Mouse (Mus musculus) thymus, adult 2 months (tissue): ENCODE data around the gene Caskin2. TPM values are rescaled to one million over a fixed set of nuclear protein-coding genes. Genes with fewer than 3 reads are reported as not detected.
A peak's percentile ranks its signal among the peaks of the same experiment; 100 is the strongest.

Experiments used
- DNase-seq: peaks from one replicate; pipeline ENCODE4 v3.0.0; 2021
- H3K27ac ChIP-seq: fragments of 200-500 bp; 2 replicates; pipeline ENCODE4 v1.5.1; 2012; ENCODE audit warnings: low read length, control low read depth; ENCODE audit not compliant: control insufficient read depth, insufficient read depth
- H3K27me3 ChIP-seq: fragments of 200-500 bp; 2 replicates; pipeline ENCODE4 v1.6.1; 2012; ENCODE audit warnings: mild to moderate bottlenecking, low read length, moderate library complexity, mixed read lengths; ENCODE audit not compliant: control insufficient read depth, insufficient read depth
- H3K36me3 ChIP-seq: fragments of 200-500 bp; 2 replicates; pipeline ENCODE4 v1.6.1; 2012; ENCODE audit warnings: mild to moderate bottlenecking, low read length, moderate library complexity; ENCODE audit not compliant: control insufficient read depth, insufficient read depth
- H3K4me1 ChIP-seq: fragments of 200-500 bp; replicated peaks from 2 replicates; pipeline ENCODE4 v1.6.1; 2012; ENCODE audit warnings: low read length; ENCODE audit not compliant: control insufficient read depth, insufficient read depth
- H3K4me3 ChIP-seq: fragments of 200-500 bp; 2 replicates; pipeline ENCODE4 v1.5.1; 2012; ENCODE audit warnings: mild to moderate bottlenecking, low read length, control low read depth, moderate library complexity; ENCODE audit not compliant: control insufficient read depth, insufficient read depth
- CTCF ChIP-seq: fragments of 200-500 bp; IDR thresholded peaks from 2 replicates; pipeline ENCODE4 v1.5.1; 2012; ENCODE audit warnings: mild to moderate bottlenecking, control low read depth, low read length, moderate library complexity, borderline replicate concordance; ENCODE audit not compliant: control insufficient read depth, poor library complexity, insufficient read depth; ENCODE audit errors: extremely low read depth
- POLR2A ChIP-seq: fragments of 200-500 bp; IDR thresholded peaks from 2 replicates; pipeline ENCODE4 v1.6.1; 2012; ENCODE audit warnings: mild to moderate bottlenecking, low read length, control low read depth, moderate library complexity; ENCODE audit not compliant: control insufficient read depth, poor library complexity, insufficient read depth; ENCODE audit errors: extremely low read depth
- WGBS: fragments of 180-500 bp; shearing (Covaris S2); methylation state at CpG from one replicate; pipeline ENCODE4 v1.1.7; 2018; 5-methylcytosine and 5-hydroxymethylcytosine counted together
- polyA plus RNA-seq: library from polyadenylated mRNA; depleted of rRNA; stranded (reverse); fragments of >200 nt; gene quantifications from 2 replicates; pipeline ENCODE4 v1.2.3, GENCODE M21; 2012

Caskin2 gene
- polyA plus RNA-seq, 1 experiment: 15.4 TPM

DNA sequence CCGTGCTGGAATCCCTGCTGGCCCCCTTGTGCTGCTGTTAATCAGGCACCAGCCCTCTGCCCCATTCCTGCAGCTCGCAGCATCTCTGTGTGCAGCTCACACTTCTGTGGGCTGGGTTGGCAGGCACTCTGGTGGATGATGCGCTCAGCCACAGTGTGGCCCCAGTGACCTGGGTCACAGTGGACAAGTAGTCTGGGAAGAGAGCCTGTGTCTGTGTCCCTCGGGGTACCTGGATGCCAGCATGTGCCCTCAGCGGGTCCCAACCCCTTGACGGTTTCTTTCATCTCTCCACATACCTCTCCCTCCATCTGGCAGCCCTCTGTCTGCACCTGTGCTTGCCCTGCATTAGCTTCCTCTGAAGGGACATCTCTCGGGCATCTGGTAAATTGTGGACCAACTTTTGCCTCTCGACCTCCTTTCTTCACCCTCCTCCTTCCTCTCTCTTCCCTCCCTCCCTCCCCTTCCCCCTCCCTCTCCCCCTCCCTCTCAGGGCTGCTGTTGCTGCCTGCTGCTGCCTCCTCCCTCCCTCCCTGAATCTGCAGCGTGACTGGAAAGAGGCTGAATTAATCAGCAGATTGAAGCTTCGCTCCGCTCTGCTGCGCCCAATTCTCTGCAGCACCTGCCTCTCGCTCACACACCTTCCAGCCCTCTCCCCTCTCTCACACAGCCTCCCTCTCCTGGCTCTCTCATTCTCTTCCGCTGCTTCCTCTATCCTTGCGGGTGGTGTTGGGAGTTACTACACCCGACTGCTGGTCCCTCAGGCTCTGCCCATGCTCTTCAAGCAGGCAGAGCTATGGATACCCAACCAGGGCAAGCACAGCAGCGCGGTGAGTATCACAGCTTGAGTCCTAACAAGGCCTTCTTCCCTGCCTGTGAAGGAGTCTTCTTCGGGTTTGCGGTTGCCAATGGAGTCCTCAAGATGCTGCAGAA is 33.0 kb downstream of the Caskin2 start:
- TF ChIP-seq POLR2A (no peak), CTCF (no peak)
- peaks cover 25% of the 10 kb centered on the region for H3K4me1 ChIP-seq
- H3K27ac ChIP-seq: no peak overlapping the region
- 64% methylated on average over 20 of the region's 20 CpGs for WGBS
- no peaks in the 10 kb centered on the region for H3K36me3 ChIP-seq
- no peak overlapping the region for H3K4me3 ChIP-seq
- no peaks in the 10 kb centered on the region for H3K27me3 ChIP-seq
- DNase-seq: no peak

DNA sequence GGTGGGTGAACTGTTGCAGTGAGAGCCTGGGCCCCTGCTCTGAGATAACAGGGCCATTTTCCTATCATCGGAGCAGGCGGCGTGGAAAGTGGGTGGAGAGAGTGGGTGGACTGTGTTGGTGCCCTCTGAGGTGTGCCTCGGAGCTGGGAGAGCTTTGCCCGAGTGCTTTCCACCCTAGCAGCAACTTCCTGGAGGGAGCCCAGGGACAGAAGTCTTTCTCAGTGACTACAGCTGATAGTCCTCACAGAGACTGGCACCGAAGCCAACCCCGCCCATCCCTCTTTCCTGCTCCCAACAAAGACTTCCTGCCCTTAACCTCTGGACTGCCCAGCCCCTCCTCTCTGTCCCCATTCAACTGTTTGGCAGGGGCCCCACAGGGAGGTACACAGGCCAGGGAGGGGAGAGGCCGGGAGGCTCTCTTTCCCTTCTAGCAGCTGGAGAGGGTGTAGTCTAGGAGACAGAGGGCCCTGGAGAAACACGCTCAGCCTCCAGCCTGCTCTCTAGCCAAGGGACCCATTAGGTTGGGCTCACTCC is 34.3 kb downstream of the Caskin2 start:
- WGBS: 24% methylated on average over 9 of the region's 9 CpGs
- Histone ChIP-seq H3K4me1 (peaks cover 17% of the 10 kb centered on the region), H3K27ac (no peak overlapping the region), H3K36me3 (no peaks in the 10 kb centered on the region), H3K4me3 (no peak overlapping the region), H3K27me3 (no peaks in the 10 kb centered on the region)
- peak; percentile 25 for DNase-seq
- TF ChIP-seq CTCF (no peak), POLR2A (no peak)

DNA sequence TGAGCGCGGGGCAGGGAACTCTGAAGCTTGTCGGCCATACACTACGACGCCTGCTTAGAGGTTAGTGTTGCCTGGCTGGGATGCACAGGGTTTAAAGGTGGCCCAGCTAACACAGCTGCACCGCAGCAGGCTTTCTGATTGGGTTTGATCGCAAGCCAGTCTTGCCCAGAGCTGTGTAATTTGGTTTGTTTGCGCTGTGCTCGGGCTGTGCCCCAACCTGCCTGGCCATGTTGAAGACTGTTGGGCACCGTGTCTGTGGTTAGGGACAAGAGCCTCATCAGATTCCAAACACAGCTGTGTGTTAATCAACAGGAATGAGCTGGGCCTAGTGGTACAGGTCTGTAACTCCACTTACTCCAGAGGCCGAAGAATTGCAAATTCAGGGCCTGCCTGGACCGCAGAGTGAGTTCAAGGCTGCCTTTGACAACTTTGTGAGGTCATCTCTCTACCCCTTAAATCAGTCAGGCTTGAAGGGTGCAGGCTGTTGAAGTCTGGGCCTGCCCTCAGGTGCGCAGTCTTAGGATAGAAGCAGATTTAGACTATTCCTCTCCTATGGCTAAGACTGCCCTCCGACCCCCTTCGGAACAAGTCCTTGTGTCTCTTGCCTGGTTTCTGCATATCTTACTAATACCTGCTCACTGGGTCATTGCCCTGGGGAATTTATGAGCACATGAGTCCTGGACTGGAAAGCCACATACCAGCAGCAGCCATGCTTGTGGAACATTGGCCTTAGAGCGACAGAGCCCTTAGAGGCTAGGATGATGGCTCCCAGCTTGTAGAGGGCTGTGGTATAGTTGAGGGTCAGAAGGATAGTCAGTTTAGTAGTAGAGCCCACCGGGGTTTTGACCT is 35.7 kb downstream of the Caskin2 start:
- no peak overlapping the region for H3K27ac ChIP-seq
- TF ChIP-seq POLR2A (no peak), CTCF (no peak)
- no peaks in the 10 kb centered on the region for H3K36me3 ChIP-seq
- 94% methylated on average over 17 of the region's 17 CpGs for WGBS
- no peaks in the 10 kb centered on the region for H3K27me3 ChIP-seq
- H3K4me3 ChIP-seq: no peak overlapping the region
- H3K4me1 ChIP-seq: peaks cover 17% of the 10 kb centered on the region
- DNase-seq: no peak

DNA sequence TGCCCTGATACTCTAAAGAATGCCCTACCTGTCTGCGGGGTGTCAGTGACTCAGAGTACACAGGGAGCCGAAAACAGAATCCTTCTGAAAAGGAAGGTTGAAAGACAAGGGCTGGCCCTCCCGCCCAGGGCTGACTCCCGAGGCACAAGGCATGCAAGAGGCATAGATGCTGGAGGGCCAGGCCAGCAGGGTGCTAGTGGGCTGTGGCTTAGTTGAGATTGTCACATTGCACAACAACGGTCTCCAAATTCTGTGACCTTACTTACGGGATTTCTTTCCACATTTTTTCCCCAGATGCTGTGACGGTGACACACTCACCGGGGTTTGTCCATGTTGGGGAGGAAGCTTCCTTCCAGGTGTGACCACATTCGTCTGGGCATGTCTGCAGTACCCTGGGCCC is 36.5 kb downstream of the Caskin2 start:
- peaks cover 17% of the 10 kb centered on the region for H3K4me1 ChIP-seq
- TF ChIP-seq POLR2A: no peak
- no peak for TF ChIP-seq CTCF
- no peak overlapping the region for H3K27ac ChIP-seq
- WGBS: 76% methylated on average over 9 of the region's 9 CpGs
- no peak overlapping the region for H3K4me3 ChIP-seq
- no peaks in the 10 kb centered on the region for H3K36me3 ChIP-seq
- DNase-seq: no peak
- no peaks in the 10 kb centered on the region for H3K27me3 ChIP-seq

DNA sequence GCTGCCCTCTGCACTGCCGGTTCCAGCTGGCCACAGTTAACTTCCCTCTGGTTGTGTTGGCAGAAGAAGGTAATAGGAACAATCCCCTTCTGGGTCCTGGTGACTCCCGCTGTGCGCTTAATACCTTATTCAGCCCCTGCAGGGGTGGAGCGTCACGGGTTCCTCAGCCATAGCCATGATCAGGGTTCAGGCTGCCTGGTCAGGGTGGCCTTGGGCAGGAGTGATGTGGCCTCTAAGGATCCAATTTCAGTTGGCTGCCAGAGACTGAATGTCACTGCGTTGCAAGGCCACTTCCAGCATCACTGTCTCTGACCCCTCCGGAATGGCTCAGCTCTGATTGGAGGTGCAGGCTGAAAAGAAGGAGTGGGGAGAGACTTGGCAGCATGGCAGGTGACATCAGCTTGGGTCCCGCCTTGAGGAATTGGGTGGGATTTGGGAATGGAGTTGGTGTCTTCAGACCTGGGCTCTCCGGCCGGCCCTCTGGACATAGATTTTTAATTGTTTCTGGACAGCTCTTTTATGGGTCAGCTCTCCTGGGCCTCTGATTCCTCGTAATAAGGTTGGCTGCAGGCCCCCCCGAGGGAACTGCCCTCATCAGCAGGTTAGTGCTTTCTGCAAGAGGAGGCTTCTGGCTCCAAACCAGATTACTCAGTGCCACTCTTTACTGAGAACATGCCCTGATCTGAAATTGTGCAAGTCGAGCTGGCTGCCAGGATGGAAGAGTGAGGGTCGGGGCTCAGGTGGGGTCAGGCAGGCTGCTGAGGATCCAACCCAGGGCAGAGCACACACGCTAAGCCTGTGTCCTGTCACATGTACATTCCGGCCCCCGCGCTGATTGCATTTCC is 37.4 kb downstream of the Caskin2 start:
- Histone ChIP-seq H3K4me1 (peaks cover 17% of the 10 kb centered on the region), H3K27ac (no peak overlapping the region), H3K4me3 (no peak overlapping the region), H3K27me3 (no peaks in the 10 kb centered on the region), H3K36me3 (no peaks in the 10 kb centered on the region)
- WGBS: 95% methylated on average over 18 of the region's 18 CpGs
- no peak for DNase-seq
- TF ChIP-seq CTCF (no peak), POLR2A (no peak)

DNA sequence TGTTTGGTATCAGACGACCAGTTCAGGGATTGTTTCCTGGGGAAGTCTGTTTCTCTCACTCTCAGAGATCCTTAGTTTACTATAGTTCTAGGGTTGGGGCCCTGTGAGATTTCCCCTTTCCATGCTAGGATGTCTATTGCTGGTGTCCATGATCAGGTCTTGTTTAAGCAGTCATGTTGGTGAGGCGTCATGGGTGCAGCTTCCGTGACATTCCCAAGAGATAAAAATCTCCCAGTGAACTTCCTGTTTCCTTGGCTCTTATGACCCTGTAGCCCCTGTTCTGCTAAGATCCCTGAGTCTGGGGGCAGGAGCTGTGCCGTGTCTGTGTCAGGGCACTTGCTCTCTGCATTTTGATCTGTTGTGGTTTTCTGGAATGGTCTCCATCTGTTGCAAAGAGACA is 38.8 kb downstream of the Caskin2 start:
- no peak overlapping the region for H3K4me3 ChIP-seq
- WGBS: 87% methylated on average over 4 of the region's 4 CpGs
- H3K4me1 ChIP-seq: peaks cover 9% of the 10 kb centered on the region
- no peaks in the 10 kb centered on the region for H3K27me3 ChIP-seq
- TF ChIP-seq CTCF (no peak), POLR2A (no peak)
- DNase-seq: no peak
- no peak overlapping the region for H3K27ac ChIP-seq
- H3K36me3 ChIP-seq: no peaks in the 10 kb centered on the region
